Mouse (Mus musculus) thymus, postnatal 14 days (tissue): Measurements from ENCODE around the gene Hjurp.
"Not testable (repeated sequence)": the region's sequence is repeated elsewhere in the genome, so short reads cannot be mapped to it uniquely, and the experiment has no call there.

Experiments
- DNase-seq: peaks from one replicate; pipeline ENCODE4 v3.0.0; 2021

Hjurp gene

DNA sequence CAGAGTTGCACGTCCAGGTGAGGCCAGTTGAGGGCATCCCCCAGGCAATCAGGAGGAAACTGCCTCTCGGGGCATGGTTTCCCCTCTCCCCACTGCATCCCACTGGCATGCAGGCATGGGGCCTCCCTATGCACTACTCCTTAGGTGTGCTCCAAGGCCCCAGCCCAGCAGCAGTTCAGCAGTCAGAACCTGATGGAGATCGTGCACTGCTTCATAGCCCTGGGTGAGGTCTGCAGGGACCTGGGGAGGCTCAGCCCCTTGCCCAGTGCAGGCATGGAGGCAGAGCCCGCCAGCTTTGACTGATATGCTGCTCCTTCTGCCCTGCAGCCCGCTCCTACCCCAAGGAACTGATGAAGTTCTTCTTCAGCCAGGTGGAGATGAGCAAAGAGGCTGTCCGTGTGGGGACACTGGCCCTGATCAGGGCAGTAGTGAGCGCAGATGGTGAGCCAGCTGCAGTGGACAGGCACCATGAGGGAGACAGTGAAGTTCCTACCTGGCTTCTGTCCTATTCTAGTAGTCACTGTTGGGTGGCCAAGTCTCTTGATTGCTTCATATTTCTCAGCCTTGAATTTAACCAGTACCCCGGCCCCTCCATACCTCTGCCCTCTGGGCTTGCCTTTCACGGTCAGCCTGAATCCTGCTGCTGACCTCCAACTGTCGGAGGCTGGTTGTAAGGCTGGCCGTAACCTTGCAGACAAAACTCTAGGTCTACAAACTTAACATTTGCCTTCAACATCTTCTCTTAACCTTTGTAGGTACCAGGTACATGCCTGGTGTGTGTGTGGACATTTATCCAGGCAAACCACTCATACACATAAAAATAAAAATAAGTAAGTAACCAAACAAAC lies 42.2 kb downstream of the Hjurp start:
- DNase-seq = no peak

DNA sequence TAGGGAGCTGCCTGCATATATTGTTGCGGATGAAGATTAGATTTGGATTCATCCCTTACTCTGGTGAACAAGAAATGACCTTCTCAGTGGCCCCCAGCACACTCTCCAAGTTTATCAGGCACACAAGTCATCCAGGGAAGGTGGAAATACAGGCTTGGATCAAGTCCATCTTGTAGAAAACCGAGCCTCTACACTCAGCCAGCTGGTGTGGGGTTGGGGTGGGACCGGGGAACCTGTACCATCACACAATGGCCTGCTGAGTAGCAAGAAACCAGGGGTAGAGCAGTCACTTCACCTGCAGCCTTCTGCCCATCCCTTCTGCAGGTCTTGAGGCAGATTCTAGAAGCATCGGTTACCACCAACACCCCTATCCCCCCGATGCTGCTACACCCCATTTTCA lies 42.8 kb downstream of the Hjurp start:
- DNase-seq = no peak

DNA sequence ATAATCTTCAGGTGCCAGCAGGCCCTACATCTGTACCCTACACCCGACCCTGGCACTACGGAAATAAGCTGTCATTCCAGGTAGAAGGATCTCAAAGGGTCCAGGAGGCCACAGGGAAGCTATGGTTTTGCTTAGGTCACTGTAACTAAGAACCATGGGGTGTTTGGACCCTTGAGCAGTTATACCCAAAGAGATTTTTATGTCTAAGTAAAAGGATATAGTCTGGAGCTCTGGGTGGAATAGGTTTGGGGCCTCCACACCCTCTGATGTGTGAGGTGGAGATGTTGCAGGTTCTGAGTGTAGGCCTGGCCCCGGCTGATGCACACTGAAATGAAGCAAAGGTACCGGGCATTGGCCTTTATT lies 43.2 kb downstream of the Hjurp start:
- DNase-seq = no peak

DNA sequence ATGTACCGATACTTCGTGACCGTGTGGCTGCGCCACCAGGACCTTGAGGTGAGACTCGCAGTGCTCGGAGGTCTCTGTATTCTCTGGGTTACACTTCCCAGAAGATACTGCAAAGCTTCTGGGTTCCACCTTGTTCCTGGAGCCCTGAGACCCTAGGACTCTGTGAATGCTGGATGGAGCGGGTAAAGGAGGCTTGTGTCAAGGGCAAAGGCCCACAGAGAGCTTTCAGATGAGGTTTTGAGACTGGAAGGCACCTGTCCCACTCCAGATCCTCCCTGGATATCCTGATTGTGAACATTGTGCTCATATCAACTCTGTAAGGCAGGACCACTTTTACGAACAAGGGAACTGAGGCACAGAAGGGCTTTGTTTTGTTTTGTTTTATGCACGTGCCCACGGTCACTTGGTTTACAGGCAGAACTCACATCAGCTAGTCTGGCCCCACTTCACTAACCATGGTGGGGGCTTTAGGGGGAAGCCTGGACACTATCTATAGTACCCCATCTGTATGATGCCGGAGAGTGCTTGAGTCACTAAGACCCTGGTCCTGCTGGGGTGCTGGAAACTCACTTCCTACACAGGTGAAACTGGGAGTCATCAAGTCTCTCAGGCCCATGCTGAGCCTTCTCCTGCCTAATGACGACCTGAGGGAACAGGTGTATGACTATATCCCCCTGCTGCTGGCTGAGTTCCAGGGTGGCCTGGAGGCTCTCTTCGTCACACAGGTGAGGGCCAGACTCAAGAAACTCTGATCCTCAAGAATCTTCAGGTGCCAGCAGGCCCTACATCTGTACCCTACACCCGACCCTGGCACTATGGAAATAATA lies 43.8 kb downstream of the Hjurp start:
- no peak for DNase-seq

DNA sequence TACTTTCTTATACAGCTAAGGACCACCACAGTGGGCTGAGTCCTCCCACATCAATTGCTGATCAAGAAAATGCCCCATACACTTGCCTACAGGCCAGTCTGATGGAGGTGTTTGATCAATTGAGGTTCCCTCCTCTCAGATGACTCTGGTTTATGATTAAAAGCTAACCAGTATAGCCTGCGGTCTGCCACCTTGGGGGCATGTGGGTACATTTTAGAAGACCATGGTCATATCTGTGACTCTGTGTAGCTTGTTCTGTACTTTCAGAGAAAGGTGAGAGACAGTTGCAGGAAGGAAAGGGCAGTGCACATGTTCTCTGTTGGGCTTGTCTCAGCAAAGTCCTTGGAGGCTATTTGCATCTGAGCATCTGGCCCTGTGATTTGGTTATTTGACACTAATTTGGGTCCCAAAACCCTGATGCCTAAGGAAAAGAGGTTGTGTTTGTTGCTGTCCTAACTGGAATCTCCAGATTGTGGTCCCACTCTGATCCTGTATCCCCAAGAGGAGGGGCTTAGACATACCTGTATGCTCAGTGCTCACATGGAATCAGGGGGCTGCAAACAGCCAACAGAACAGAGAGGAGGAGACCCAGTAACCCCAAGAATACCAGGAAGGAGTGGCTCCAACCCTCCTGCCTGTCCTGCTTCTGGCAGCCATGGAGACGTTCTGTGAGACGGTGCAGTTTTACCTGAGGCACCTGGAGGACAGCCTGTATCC lies 44.6 kb downstream of the Hjurp start:
- DNase-seq = no peak

DNA sequence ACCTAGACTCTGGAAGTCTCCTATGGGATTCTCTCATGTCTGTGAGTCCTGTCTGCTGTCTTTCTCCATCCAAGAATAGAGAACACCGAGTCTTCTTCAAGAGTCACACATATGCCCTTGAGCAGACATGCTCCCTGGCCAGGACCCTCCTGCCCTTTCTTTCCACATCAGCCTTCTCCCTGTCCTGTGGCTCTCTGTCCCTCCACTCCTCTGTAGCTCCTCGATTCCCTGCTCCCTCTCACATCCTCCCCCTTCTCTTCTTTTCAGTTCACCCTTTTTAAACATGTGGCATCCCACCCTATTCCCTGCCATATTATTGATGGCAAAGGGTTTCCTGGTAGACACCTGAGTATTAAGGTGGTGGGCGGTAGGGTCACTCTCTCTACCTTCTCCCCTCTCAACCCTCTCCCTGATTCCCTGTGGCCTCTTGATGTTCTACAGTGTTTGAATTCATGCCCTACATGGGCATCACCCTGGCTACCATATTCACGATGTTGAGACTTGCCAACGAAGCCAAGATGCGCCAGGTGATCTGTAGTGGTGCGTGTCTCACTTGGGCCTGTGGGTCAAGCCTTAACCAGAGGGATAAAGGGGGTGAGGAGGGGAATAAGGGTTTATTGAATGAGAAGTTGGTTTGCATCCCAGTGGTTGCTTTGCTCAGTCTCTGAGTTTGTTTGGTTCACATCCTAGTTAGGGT lies 45.5 kb downstream of the Hjurp start:
- no peak for DNase-seq

DNA sequence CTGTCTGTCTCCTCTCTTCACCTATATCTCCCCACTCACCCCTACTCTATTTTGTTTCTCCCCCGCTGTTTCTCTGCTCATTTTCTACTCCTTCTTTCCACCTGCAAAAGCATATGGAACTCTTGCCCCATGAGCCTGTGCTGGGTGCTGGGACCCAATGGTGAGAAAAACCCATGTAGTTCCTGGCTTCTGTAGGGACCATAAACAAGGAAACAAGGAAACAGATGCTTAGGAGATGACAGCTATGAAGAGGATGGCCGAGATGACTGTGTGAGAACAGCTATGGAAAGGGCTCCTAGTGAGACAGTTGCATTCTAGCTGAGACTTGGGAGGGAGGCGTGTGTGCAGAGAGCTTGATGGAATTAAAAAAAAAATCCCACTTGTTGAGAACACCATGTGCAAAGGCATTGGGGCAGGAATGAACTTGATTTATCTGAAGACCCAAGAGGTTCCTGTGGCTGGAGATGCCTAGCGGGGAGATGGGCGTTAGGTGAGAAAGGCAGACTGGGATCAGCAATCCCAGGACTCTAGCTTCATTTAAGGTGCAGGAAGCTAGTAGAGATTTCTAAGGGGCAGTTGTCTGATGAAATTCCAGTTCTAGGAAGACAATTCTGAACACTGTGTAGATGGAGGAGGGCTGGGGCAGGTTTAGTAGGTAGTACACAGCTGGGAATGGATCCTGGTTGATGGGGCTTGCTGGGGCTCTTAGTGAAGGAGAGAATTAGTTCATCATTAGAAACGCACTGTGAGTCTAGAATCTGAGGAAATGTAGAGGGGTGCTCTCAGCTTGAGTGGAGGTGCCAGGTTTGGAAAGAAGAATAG lies 46.2 kb downstream of the Hjurp start:
- DNase-seq = no peak

DNA sequence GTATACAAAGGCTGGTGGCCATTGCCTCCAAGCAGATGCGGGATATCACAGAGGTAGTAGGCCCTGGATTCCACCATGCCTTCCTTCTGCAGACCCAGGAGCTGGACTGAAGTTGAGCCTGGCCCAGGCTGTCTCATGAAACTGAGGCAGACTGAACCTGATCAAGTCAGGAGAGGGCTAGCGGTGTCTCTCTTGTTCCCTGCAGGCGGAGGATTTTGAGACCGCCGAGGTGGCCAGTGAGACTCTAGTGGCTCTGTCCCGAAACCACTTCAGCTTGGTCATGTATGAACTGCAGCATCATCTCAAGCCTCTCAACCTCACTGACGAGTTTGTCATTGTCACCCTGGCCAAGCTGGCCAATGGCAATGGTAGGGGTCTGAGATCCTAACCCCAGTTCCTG lies 47.0 kb downstream of the Hjurp start:
- no peak for DNase-seq

DNA sequence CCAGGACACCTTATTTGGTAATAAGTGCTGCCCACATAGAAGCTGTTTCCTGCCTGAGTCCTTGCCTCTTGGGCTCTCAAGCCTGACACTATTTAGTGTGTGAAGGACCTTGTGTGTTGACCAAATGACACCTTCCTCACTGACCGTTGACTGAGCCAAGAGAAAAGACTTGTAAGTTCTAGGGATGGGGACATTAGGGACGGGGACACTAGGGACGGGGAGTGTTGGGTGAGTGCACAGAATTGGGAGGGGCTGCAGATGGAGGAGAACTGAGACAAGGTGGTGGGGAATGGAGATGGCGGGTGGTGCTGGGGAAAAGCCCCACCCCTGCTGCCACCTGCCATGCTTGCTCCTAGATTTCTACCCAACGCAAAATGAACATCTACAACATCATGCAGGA lies 47.4 kb downstream of the Hjurp start:
- DNase-seq = no peak

DNA sequence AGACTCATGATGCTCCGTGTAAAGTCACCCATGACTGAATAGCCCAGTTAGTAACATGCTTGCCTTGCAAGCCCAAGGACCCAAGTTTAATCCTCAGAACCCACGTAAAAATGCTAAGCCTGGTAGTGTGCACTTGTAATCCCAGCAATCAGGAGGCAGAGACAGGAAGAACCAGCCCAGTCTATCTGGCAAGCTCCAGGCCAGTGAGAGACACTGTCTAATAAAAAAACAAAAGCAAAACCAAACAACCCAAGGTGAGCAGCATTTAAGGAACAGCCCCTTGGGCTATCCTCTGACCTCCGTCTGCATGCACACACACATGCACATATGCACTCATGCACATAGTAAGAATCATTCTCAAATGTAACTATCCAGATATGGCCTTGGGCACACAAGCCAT lies 47.9 kb downstream of the Hjurp start:
- no peak for DNase-seq

DNA sequence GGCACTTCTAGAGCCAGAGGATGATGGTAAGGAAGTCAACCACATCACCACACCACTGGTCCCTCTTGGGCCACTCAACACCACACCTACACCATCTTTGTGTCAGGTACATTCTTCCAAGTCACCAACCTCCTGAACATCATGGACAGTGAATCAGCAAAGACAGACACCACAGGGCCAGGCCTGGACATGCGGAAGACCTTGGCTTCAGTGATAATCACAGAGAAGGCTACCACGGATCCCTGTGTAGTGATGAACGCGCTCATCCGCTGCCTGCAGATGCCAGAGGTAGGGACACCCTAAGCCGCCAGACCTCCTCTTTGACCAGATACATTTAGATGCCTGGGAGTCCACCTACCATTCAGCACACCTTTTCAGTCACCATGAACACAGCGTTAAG lies 49.3 kb downstream of the Hjurp start:
- no peak for DNase-seq

DNA sequence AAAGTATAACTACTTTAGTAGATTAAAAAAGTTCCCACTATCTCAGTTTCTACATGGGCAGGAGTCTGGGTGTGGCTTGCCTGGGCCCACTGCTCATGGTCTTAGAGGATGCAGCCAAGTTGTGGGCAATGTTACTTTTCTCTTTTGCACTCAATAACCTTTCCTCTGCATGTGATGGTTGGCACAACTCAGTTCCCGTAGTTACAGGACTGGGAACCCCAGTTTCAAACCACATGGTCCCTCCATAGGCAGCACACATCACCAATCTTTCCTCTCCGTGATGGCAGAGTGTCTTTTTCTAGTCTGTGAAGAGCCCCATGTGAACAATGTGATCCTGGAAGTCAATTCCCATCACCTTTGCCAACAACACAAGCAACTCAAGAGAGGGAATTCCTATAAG lies 50.0 kb downstream of the Hjurp start:
- DNase-seq = peak; percentile 9

DNA sequence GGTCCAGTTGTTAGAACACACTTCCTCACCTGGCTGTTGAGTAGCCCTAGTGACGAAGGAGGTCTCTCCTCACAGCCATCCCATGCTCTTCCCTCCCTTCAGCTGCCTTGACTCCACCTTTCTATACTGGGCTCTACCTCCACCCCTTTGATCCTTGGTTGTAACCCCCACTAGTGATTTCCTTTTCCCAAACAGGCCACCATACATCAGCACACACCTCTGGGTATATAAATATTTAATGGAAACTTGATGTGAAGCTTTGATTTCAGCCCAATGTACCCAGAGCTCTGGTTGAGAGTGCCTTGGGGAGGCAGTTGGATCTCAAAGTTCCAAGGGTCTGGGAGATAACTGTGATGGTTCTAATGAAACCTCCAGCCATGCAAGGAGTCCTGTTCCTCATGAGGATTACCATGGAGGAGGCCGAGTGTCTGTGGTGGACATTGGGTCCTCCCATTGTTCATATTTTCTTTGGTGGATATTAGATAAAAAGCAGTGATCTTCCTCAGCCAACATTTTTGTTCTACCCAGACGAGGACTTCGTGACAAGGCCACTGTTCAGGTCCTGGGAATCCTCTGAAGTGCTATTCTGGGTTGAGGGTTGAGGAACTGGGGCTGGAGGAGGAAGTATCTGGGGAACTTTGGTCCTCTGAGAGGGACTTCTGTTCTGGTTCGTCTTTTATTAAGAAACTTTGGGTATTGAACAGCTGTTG lies 50.6 kb downstream of the Hjurp start, which contains the start of gene Mroh2a:
TSS of gene Mroh2a (plus strand) at position 317 of the 710 bp plus-strand sequence.
- DNase-seq = peak; percentile 3

DNA sequence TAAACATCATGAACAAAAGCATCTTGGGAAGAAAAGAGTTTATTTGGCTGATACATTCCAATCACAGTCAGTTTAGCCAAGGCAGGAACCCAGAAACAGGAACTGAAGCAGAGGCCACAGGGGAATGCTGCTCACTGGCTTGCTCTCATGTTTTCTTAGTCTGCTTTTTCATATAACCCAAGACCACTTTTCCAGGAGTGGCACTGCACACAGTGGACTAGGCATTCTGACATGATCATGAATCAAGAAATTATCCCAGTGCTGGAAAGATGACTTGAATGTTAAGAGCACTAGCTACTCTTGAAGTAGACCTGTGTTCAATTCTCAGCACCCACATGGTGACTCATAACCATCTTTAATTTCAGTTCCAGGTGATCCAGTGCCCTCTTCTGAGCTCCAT lies 51.7 kb downstream of the Hjurp start:
- no peak for DNase-seq

DNA sequence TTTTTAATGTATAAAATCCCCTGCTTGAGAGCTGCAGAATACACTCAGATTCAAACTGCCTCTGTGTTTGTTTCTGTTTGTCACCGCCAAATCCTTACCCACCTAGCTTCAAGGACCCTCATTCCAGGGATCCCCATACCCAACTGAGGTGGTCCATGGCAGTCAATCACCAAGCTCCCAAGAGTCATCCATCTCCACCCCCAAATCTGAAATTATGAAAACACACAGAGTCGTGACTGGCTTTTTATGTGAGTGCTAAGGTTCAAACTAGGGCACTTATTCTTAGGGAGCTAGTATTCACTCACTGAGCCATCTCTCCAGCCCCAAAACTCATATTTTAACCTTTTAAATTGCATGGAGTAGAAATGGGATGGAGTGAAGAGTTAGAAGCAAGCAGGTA lies 52.1 kb downstream of the Hjurp start:
- DNase-seq = not testable (repeated sequence)

DNA sequence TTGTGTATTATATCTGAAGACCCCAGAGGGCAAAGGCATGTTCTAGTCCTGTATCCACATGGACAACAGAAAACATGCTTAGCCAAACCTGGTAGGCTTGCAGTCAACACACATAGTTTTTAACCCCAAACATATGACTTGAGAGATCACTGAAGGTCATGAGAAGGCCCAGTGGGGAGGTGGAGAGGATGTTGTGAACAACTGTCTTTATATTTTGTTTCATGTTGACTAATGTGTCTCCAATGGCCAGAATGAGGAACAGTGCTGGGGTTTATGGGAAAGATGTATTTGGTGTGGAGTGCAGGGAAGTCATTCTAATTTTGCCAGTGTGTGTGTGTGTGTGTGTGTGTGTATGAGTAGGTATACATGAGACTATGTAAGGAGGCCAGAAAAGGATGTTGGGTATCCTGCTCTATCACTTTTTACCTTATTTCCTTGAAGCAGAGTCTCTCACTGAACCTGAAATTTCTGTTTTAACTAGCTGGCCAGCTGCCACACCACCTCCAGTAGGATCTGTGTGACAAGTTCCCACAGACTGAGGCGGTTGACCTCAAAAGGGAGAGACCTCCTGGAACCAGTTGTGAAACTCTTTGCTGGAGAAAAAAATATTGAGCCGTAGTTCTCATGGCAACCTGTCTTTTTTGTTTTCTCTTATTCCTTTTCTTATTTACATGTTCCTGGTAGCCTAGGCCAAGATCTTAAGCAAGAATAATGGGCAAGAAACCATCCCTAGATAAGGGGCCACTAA lies 53.2 kb downstream of the Hjurp start:
- no peak for DNase-seq

DNA sequence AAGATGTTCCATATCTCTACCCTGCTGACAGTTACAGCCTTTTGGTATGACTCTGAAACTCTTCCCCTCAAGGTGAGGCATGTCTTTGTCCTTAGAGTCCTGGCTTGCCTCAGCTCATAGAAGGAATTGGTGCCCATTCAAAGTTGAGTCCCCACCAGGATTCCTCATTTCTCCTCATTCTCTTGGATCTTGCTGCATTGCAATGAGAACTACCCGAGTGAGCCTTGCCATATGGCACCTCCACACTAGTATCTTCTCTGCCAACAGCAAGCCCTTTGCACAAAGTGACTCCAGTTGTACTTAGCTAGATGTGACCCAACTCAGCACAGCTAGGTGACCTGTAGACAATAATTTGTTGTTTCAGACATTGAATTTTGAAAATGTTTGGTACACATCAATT lies 53.8 kb downstream of the Hjurp start:
- DNase-seq = no peak

DNA sequence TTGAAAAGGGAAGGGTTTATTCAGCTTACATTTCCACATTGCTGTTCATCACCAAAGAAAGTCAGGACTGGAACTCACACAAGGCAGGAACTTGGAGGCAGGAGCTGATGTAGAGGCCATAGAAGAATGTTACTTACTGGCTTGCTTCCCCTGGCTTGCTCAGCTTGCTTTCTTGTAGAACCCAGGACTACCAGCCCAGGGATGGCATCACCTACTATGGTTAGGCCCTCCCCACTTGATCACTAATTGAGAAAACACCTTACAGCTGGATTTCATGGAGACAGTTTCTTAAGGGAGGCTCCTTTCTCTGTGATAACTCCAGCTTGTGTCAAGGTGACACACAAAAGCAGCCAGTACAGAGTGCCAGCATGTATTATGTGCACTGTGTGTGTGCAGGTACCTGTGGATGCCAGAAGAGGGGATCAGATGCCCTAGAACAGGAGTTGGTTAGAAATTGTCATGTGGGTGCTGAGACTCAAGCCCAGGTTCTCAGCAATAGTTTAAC lies 54.4 kb downstream of the Hjurp start:
- not testable (repeated sequence) for DNase-seq

DNA sequence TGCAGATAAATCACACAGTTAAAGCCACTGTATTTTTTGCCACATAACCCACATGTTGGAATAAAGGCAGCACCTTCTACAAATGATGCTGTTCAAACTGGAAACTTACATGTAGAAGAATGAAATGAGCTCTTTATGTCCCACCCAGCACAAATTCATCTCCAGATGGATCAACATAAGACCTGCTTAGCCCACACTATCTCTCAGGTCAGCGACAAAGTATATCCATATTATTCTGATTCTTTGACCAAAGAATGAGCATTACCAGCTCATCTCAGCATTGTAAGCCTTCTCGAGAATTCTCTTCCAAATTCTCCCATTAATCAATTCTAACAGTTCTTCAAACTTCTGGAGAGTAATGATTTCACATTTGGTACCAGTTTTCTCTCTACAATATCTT lies 55.2 kb downstream of the Hjurp start:
- no peak for DNase-seq

DNA sequence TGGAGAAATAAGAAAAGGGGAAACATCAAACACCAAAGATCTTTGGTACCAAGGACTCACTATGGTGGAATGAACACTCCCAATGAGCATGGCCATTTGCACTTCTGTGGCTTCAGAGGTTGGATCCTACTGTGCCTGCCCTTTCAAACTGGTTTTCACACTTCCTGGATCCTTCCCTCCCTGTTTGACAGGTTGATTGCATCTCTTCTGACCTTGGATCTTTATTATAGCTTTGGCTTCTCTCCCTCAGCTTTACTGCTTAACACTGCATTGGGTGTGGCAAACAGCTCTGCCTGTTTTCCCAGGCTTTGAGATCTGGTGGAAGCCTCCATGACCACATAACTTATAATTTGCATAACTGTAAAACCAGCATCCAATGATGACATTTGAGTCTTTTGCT lies 57.1 kb downstream of the Hjurp start:
- no peak for DNase-seq
